Mouse (Mus musculus) embryonic facial prominence, embryonic 14.5 days (tissue): ENCODE measurements around the gene Wrap53. TPM values are rescaled to one million over a fixed set of nuclear protein-coding genes. Genes with fewer than 3 reads are reported as not detected.
A peak's percentile ranks its signal among the peaks of the same experiment; 100 is the strongest.

Experiments
- ATAC-seq: fragments of 200-750 bp; cut with Nextera tagmentation; 2 replicates; pipeline ENCODE4 v1.8.0; 2017; ENCODE audit warnings: low read depth, moderate number of reproducible peaks, moderate TSS enrichment
- DNase-seq: peaks from one replicate; pipeline ENCODE4 v3.0.0-alpha.2; 2015; ENCODE audit warnings: low spot score
- H3K27ac ChIP-seq: fragments of 300-500 bp; sonication (generic); replicated peaks from 2 replicates; pipeline ENCODE4 v1.5.1; 2014; ENCODE audit warnings: low read depth, mild to moderate bottlenecking, low read length, moderate library complexity
- H3K27me3 ChIP-seq: fragments of 300-500 bp; sonication (generic); replicated peaks from 2 replicates; pipeline ENCODE4 v1.6.1; 2014; ENCODE audit warnings: low read length; ENCODE audit not compliant: control insufficient read depth, insufficient read depth
- H3K36me3 ChIP-seq: fragments of 300-500 bp; sonication (generic); 2 replicates; pipeline ENCODE4 v1.6.1; 2014; ENCODE audit warnings: low read length, mixed read lengths; ENCODE audit not compliant: control insufficient read depth, insufficient read depth
- H3K4me1 ChIP-seq: fragments of 300-500 bp; sonication (generic); 2 replicates; pipeline ENCODE4 v1.6.1; 2014; ENCODE audit warnings: antibody characterized with exemption, low read length; ENCODE audit not compliant: control insufficient read depth, insufficient read depth
- H3K4me2 ChIP-seq: fragments of 300-500 bp; sonication (generic); 2 replicates; pipeline ENCODE4 v1.6.1; 2014; ENCODE audit warnings: low read depth, mild to moderate bottlenecking, low read length, moderate library complexity, mixed read lengths
- H3K4me3 ChIP-seq: fragments of 300-500 bp; sonication (generic); 2 replicates; pipeline ENCODE4 v1.5.1; 2014; ENCODE audit warnings: low read depth, mild to moderate bottlenecking, low read length
- H3K9ac ChIP-seq: fragments of 300-500 bp; sonication (generic); 2 replicates; pipeline ENCODE4 v1.6.1; 2014; ENCODE audit warnings: low read depth, mild to moderate bottlenecking, low read length, moderate library complexity, mixed read lengths
- H3K9me3 ChIP-seq: fragments of 300-500 bp; sonication (generic); 2 replicates; pipeline ENCODE4 v1.6.1; 2016; ENCODE audit warnings: low read length; ENCODE audit not compliant: control insufficient read depth
- WGBS: fragments of 180-500 bp; shearing (Covaris S2); extraction: QIAGEN DNeasy Blood & Tissue Kit; methylation state at CpG from one replicate; pipeline ENCODE4 v1.1.7; 2014; 5-methylcytosine and 5-hydroxymethylcytosine counted together
- polyA plus RNA-seq: library from polyadenylated mRNA; unstranded; fragments of >200 nt; fragmentation: Nextera tagmentation; extraction: Ambion mirVana; gene quantifications from 2 replicates; pipeline ENCODE4 v1.2.1, GENCODE M21; 2014

Wrap53 gene
- polyA plus RNA-seq, 1 experiment from 2014 or later, result 18.4 TPM

- Histone ChIP-seq H3K9ac (no peak overlapping the region), H3K4me1 (no peaks in the 10 kb centered on the region), H3K9me3 (no peaks in the 10 kb centered on the region), H3K36me3 (peaks cover 70% of the 10 kb centered on the region), H3K4me3 (no peak overlapping the region), H3K27me3 (no peaks in the 10 kb centered on the region), H3K4me2 (no peak overlapping the region), H3K27ac (no peak overlapping the region)
- WGBS, result 90% methylated on average over 4 of the region's 4 CpGs
- DNase-seq, result no peak
- no peak for ATAC-seq
Measured at GRCm38 (mm10) chr11:69592799-69593198, 12.7 kb upstream of the Wrap53 start.

- no peaks in the 10 kb centered on the region for H3K9me3 ChIP-seq
- WGBS, result 81% methylated on average over 7 of the region's 7 CpGs
- H3K4me3 ChIP-seq, result no peak overlapping the region
- no peaks in the 10 kb centered on the region for H3K27me3 ChIP-seq
- H3K9ac ChIP-seq, result no peak overlapping the region
- DNase-seq (peak; percentile 4), ATAC-seq (0 out of 2 replicates have a peak, but pooled peaks have one; percentile 22)
- no peak overlapping the region for H3K4me2 ChIP-seq
- peaks cover 77% of the 10 kb centered on the region for H3K36me3 ChIP-seq
- H3K4me1 ChIP-seq, result no peaks in the 10 kb centered on the region
- no peak overlapping the region for H3K27ac ChIP-seq
Measured at GRCm38 (mm10) chr11:69591899-69592637, 12.0 kb upstream of the Wrap53 start.

GRCm38 (mm10) chr11:69591424-69591823 is 11.4 kb upstream of the Wrap53 start:
- Histone ChIP-seq H3K4me1 (no peaks in the 10 kb centered on the region), H3K27me3 (no peaks in the 10 kb centered on the region), H3K27ac (no peak overlapping the region), H3K4me3 (no peak overlapping the region), H3K9ac (no peak overlapping the region), H3K4me2 (no peak overlapping the region), H3K36me3 (peaks cover 82% of the 10 kb centered on the region), H3K9me3 (no peaks in the 10 kb centered on the region)
- no peak for ATAC-seq
- 91% methylated on average over 3 of the region's 3 CpGs for WGBS
- DNase-seq, result no peak

GRCm38 (mm10) chr11:69590622-69591021 is 10.6 kb upstream of the Wrap53 start:
- Histone ChIP-seq H3K36me3 (peaks cover 81% of the 10 kb centered on the region), H3K9me3 (no peaks in the 10 kb centered on the region), H3K9ac (no peak overlapping the region), H3K4me3 (no peak overlapping the region), H3K4me2 (no peak overlapping the region), H3K4me1 (no peaks in the 10 kb centered on the region), H3K27me3 (no peaks in the 10 kb centered on the region), H3K27ac (no peak overlapping the region)
- ATAC-seq (no peak), DNase-seq (no peak)
- whole genome bisulfite sequencing, result 93% methylated on average over 8 of the region's 8 CpGs

GRCm38 (mm10) chr11:69589207-69589834 is 9.3 kb upstream of the Wrap53 start:
- Histone ChIP-seq H3K4me2 (no peak overlapping the region), H3K36me3 (peaks cover 74% of the 10 kb centered on the region), H3K27me3 (no peaks in the 10 kb centered on the region), H3K4me3 (no peak overlapping the region), H3K9me3 (no peaks in the 10 kb centered on the region), H3K9ac (no peak overlapping the region), H3K4me1 (no peaks in the 10 kb centered on the region), H3K27ac (no peak overlapping the region)
- 91% methylated on average over 22 of the region's 22 CpGs for WGBS
- DNase-seq, result no peak
- no peak for ATAC-seq

- H3K9me3 ChIP-seq, result no peaks in the 10 kb centered on the region
- H3K4me1 ChIP-seq, result peaks cover 4% of the 10 kb centered on the region; the same call in 1 of the 2 replicates
- no peak overlapping the region for H3K27ac ChIP-seq
- ATAC-seq (no peak), DNase-seq (no peak)
- no peak overlapping the region for H3K9ac ChIP-seq
- H3K4me3 ChIP-seq, result no peak overlapping the region
- H3K27me3 ChIP-seq, result no peaks in the 10 kb centered on the region
- peaks cover 49% of the 10 kb centered on the region for H3K36me3 ChIP-seq
- H3K4me2 ChIP-seq, result no peak overlapping the region
- 81% methylated on average over 7 of the region's 7 CpGs for WGBS
Measured at GRCm38 (mm10) chr11:69585718-69586325, 5.8 kb upstream of the Wrap53 start.

GRCm38 (mm10) chr11:69584937-69585336 is 4.9 kb upstream of the Wrap53 start:
- Histone ChIP-seq H3K9me3 (no peaks in the 10 kb centered on the region), H3K9ac (no peak overlapping the region), H3K27ac (no peak overlapping the region), H3K4me2 (no peak overlapping the region), H3K36me3 (peaks cover 40% of the 10 kb centered on the region), H3K4me3 (no peak overlapping the region), H3K4me1 (peaks cover 4% of the 10 kb centered on the region; the same call in 1 of the 2 replicates), H3K27me3 (no peaks in the 10 kb centered on the region)
- DNase-seq (no peak), ATAC-seq (no peak)
- WGBS, result 95% methylated on average over 13 of the region's 13 CpGs

- Histone ChIP-seq H3K27me3 (no peaks in the 10 kb centered on the region), H3K9ac (no peak overlapping the region), H3K36me3 (peaks cover 31% of the 10 kb centered on the region), H3K9me3 (no peaks in the 10 kb centered on the region), H3K4me3 (no peak overlapping the region), H3K4me2 (no peak overlapping the region), H3K27ac (no peak overlapping the region), H3K4me1 (peaks cover 4% of the 10 kb centered on the region; the same call in 1 of the 2 replicates)
- ATAC-seq, result no peak
- DNase-seq, result no peak
- 81% methylated on average over 7 of the region's 7 CpGs for WGBS
Measured at GRCm38 (mm10) chr11:69584008-69584407, 4.0 kb upstream of the Wrap53 start.
